Mouse (Mus musculus): ENCODE data around the gene Nudt19. TPM values are rescaled to one million over a fixed set of nuclear protein-coding genes. Genes with fewer than 3 reads are reported as not detected.
"Not testable (repeated sequence)": the region's sequence is repeated elsewhere in the genome, so short reads cannot be mapped to it uniquely, and the experiment has no call there.

Nudt19 gene
- polyA plus RNA-seq, 1 experiment from 2014 or later = 99.9 TPM

GRCm38 (mm10) chr7:35586055-35586905 lies 30.2 kb upstream of the Nudt19 start, which contains the start of gene Ankrd27:
TSS of gene Ankrd27 (plus strand) at chr7:35586244.
- Histone ChIP-seq H3K4me1 (replicated peaks) (peaks cover 20% of the 10 kb centered on the region), H3K4me3 (peak within 1 kb of the TSS; percentile 78), H3K9me3 (no peaks in the 10 kb centered on the region), H3K36me3 (no peaks in the 10 kb centered on the region), H3K9ac (peak within 1 kb of the TSS; percentile 70), H3K27me3 (peaks cover 36% of the 10 kb centered on the region), H3K4me2 (peak within 1 kb of the TSS; percentile 98), H3K27ac (replicated peaks) (peak within 1 kb of the TSS; percentile 70)
- under 1% methylated on average over 49 of the region's 49 CpGs for WGBS
- peak; percentile 99 for ATAC-seq (ENCODE audit: low FRiP score, low read depth)

DNA sequence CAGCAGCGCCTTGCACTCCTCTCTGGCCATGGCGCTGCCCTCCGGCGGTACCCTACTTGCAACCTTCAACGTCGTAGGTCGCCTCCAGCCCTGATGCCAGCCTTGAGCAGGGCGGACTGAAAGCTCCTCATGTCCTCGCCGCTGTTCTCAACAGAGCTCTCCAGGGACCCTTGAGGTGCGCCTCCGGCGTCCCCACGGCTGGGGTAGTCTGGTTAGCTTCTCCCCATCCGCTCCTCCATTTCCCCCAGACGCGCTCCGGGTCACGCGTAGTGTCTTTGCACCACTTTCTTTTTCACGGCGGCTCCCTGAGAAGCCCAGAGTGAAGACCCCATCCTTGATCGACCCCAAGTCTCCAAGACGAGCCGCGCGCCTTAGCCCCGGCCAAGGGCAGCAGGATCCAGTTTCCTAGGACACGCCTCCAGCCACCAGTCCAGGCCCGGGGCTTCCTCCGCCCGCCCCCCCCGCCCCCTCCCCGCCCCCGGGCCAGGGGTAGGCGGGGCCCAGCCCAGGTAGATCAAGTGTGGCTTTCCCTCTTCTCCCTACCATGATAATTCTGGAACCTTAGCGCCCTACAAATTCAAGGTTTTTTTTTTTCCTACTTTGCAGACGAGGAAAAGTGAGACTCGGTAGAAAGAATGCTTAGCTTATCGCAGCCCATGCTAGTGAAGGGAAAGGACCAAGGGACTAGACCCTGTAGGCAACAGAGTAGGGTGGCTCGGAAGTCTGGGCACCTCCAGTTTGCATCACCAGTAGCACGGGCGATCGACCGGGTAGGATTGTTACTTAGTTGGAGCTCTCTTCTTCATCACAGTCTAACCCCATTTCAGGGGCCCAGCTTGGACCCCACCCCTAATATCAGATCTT lies 29.3 kb upstream of the Nudt19 start, which contains the start of gene Rgs9bp:
Rgs9bp (minus strand) TSS at position 392 of the 864 bp plus-strand sequence.
- Histone ChIP-seq H3K9ac (peak within 1 kb of the TSS; percentile 70), H3K27me3 (peaks cover 43% of the 10 kb centered on the region), H3K4me3 (peak within 1 kb of the TSS; percentile 78), H3K9me3 (no peaks in the 10 kb centered on the region), H3K27ac (replicated peaks) (peak within 1 kb of the TSS; percentile 70), H3K4me1 (replicated peaks) (peaks cover 20% of the 10 kb centered on the region), H3K4me2 (peak within 1 kb of the TSS; percentile 98), H3K36me3 (no peaks in the 10 kb centered on the region)
- ATAC-seq (ENCODE audit: low FRiP score, low read depth) = peak; percentile 76; the same call in 1 of the 2 replicates
- WGBS = under 1% methylated on average over 45 of the region's 45 CpGs

DNA sequence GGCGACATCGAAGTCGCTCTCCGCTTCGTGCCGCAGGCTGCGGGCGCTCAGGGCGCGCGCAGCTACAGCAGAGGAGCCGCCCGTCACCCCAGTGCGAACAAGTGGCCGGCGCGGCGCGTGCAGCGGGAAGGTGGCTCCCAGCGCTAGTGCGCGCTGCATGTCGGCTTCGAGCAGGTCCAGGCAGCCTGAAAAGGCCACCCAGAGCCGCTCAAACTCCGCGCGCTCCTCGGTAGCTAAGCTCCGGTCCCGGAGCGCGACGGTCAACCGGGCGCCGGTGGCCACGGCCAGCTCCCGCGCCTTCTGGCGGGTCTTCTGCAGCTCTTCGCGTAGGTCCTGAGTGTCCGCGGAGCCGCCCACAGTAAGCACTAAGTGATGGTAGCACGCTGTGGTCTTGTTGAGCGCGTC lies 28.7 kb upstream of the Nudt19 start:
- under 1% methylated on average over 50 of the region's 50 CpGs for WGBS

DNA sequence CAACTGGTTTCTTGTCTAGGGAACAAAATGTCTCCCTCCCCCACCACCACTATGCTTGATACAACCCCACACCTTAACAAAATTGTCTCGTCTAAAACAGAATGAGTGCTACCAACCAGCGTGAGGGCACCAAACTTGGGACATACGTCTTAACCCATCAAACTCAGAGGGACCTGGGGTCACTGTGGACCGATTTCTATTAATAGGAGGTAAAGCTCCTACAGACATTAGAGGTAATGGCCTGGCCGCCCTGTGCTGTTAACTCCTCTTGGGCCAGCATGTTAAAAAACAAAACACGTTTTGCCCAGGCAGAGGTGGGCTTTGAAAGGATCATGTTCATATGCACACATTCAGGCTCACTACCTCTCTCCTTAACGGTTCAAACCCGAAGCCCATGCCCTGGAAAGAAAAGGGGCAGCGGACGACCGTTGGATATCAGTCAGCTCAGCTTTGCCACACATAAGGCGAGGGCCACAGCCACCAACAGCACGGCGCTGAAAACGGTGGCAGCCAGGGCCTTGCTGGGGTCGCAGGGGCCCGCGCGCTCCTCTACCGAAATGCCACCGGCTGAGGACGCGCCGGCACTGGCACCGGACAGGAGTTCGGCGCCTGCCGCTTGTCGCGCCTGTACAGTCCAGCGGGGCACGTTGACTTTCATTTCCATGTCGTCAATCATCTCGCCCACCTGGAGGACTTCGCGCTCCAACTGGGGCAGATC lies 28.1 kb upstream of the Nudt19 start:
- Histone ChIP-seq H3K4me2 (peak overlapping the region; percentile 98), H3K36me3 (no peaks in the 10 kb centered on the region), H3K9me3 (no peaks in the 10 kb centered on the region), H3K27ac (replicated peaks) (no peak overlapping the region), H3K4me3 (peak overlapping the region; percentile 78), H3K9ac (peak overlapping the region; percentile 25), H3K4me1 (replicated peaks) (peaks cover 20% of the 10 kb centered on the region), H3K27me3 (peaks cover 43% of the 10 kb centered on the region)
- ATAC-seq (ENCODE audit: low FRiP score, low read depth) = no peak
- WGBS = 5% methylated on average over 36 of the region's 36 CpGs

More for the DNA sequence above, 28.7 kb upstream of the Nudt19 start:
- Histone ChIP-seq H3K4me3 (peak overlapping the region; percentile 78), H3K4me1 (replicated peaks) (peaks cover 20% of the 10 kb centered on the region), H3K4me2 (peak overlapping the region; percentile 98), H3K9ac (peak overlapping the region; percentile 25), H3K9me3 (no peaks in the 10 kb centered on the region), H3K27ac (replicated peaks) (no peak overlapping the region), H3K27me3 (peaks cover 43% of the 10 kb centered on the region), H3K36me3 (no peaks in the 10 kb centered on the region)
- ATAC-seq (ENCODE audit: low FRiP score, low read depth) = no peak

GRCm38 (mm10) chr7:35583476-35584025 lies 27.4 kb upstream of the Nudt19 start:
- no peak overlapping the region for H3K27ac ChIP-seq (replicated peaks)
- 23% methylated on average over 11 of the region's 11 CpGs for WGBS
- peaks cover 43% of the 10 kb centered on the region for H3K27me3 ChIP-seq
- no peaks in the 10 kb centered on the region for H3K36me3 ChIP-seq
- H3K4me2 ChIP-seq = no peak overlapping the region
- no peaks in the 10 kb centered on the region for H3K9me3 ChIP-seq
- peaks cover 20% of the 10 kb centered on the region for H3K4me1 ChIP-seq (replicated peaks)
- peak overlapping the region; percentile 78; the same call in 1 of the 2 replicates for H3K4me3 ChIP-seq
- no peak overlapping the region for H3K9ac ChIP-seq
- no peak for ATAC-seq (ENCODE audit: low FRiP score, low read depth)

GRCm38 (mm10) chr7:35582719-35583118 lies 26.6 kb upstream of the Nudt19 start:
- H3K4me1 ChIP-seq (replicated peaks) = peaks cover 20% of the 10 kb centered on the region
- no peak overlapping the region for H3K4me2 ChIP-seq
- no peaks in the 10 kb centered on the region for H3K36me3 ChIP-seq
- peaks cover 43% of the 10 kb centered on the region for H3K27me3 ChIP-seq
- H3K9me3 ChIP-seq = no peaks in the 10 kb centered on the region
- no peak overlapping the region for H3K27ac ChIP-seq (replicated peaks)
- 71% methylated on average over 5 of the region's 5 CpGs for WGBS
- no peak overlapping the region for H3K9ac ChIP-seq
- no peak for ATAC-seq (ENCODE audit: low FRiP score, low read depth)
- H3K4me3 ChIP-seq = no peak overlapping the region

- Histone ChIP-seq H3K36me3 (no peaks in the 10 kb centered on the region), H3K4me1 (replicated peaks) (peaks cover 9% of the 10 kb centered on the region), H3K4me2 (no peak overlapping the region), H3K9me3 (no peaks in the 10 kb centered on the region), H3K9ac (no peak overlapping the region), H3K27me3 (peaks cover 41% of the 10 kb centered on the region), H3K27ac (replicated peaks) (no peak overlapping the region), H3K4me3 (no peak overlapping the region)
- WGBS = 26% methylated on average over 4 of the region's 4 CpGs
- ATAC-seq (ENCODE audit: low FRiP score, low read depth) = no peak
Observed at GRCm38 (mm10) chr7:35579849-35580248, 23.7 kb upstream of the Nudt19 start.

DNA sequence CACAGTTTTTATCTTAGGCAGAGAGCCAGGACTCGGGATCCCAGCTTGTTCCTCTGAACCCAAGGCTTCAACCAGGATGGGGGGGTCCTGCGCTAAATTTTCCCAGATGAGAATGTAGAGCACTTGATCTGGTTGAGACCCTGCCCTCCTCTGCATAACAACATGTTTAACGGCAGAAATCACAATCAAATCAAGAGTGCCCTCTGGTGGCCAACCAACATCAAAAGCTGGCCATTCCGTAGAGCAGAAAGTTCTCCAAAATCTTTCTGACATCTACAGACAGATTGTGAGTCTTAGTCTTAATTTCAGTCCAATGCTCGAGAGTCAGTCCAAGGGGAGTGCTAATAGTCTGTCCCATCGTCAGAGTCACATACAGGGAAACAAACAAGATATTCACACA lies 14.8 kb upstream of the Nudt19 start:
- not testable (repeated sequence) for H3K9me3 ChIP-seq; H3K36me3 ChIP-seq; H3K27me3 ChIP-seq; H3K27ac ChIP-seq (replicated peaks); ATAC-seq (ENCODE audit: low FRiP score, low read depth); H3K9ac ChIP-seq; H3K4me1 ChIP-seq (replicated peaks); H3K4me2 ChIP-seq; H3K4me3 ChIP-seq
- 22% methylated on average over 6 of the region's 6 CpGs for whole genome bisulfite sequencing

- not testable (repeated sequence) for H3K4me2 ChIP-seq; ATAC-seq (ENCODE audit: low FRiP score, low read depth); H3K4me1 ChIP-seq (replicated peaks); H3K27ac ChIP-seq (replicated peaks); H3K36me3 ChIP-seq; H3K9me3 ChIP-seq; H3K27me3 ChIP-seq; H3K9ac ChIP-seq; H3K4me3 ChIP-seq
- WGBS = 94% methylated on average over 4 of the region's 4 CpGs
Observed at GRCm38 (mm10) chr7:35569724-35570123, 13.6 kb upstream of the Nudt19 start.

GRCm38 (mm10) chr7:35565965-35566364 lies 9.9 kb upstream of the Nudt19 start:
- not testable (repeated sequence) for H3K9me3 ChIP-seq; H3K9ac ChIP-seq; H3K4me3 ChIP-seq; H3K27me3 ChIP-seq; H3K4me1 ChIP-seq (replicated peaks); H3K4me2 ChIP-seq; H3K36me3 ChIP-seq; ATAC-seq (ENCODE audit: low FRiP score, low read depth); H3K27ac ChIP-seq (replicated peaks)
- 81% methylated on average over 13 of the region's 13 CpGs for WGBS

DNA sequence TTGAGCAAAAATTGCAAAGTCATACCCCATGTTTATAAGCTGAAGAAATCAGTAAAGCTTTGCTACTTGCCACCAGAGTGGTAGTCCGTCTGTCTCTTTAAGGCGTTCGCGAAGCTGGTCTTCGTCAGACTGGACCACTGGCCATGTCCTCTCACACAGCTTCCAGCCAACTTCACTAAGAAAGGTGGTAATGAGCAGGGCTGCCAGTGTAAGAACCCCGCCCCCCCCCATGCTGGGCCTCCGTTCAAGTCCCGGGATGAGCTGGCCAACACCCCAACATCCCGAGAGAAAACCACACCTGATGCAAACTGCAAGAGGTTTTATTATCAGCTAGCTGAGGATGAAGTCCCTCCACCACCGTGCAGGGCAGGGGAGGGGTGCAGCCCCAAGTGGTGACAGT lies 8.8 kb upstream of the Nudt19 start:
- not testable (repeated sequence) for H3K4me2 ChIP-seq; H3K9me3 ChIP-seq; ATAC-seq (ENCODE audit: low FRiP score, low read depth); H3K27me3 ChIP-seq; H3K36me3 ChIP-seq; H3K4me3 ChIP-seq; H3K9ac ChIP-seq; H3K4me1 ChIP-seq (replicated peaks); H3K27ac ChIP-seq (replicated peaks)
- 84% methylated on average over 10 of the region's 10 CpGs for WGBS
